Mouse (Mus musculus) cerebellum, postnatal 14 days (tissue): ENCODE measurements at regions not wholly inside any gene's neighbourhood (a gene's known extent, or its start where the extent isn't known, plus 50 kb on each side); places are given as distances from the start of the nearest gene placed in this dataset.

ENCODE experiments used
- DNase-seq, 2 experiments: peaks; one replicate each; pipeline ENCODE4 v3.0.0; 2021; ENCODE audit warnings: mixed read lengths in 2 of 2

DNA sequence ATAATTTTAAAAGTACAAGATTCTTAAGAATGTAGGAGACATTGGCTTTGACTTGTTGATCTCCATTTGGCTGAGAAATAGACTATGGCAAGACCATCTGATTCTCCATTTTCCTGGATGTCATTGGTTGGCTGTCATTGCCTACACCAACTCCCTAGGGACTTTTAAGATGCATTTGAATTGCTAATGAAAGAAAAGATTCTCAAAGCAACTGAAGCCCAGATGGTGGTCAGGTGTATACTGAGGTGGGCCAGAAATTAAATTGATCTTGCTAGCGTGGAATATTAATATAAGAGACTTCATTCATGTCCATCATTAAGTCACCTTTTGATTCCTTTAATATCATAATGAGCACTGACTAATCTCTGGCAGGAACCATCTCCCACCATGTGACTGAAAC lies 686.1 kb upstream of the Ptchd4 start:
- peak; percentile 11 to 50 for DNase-seq

DNA sequence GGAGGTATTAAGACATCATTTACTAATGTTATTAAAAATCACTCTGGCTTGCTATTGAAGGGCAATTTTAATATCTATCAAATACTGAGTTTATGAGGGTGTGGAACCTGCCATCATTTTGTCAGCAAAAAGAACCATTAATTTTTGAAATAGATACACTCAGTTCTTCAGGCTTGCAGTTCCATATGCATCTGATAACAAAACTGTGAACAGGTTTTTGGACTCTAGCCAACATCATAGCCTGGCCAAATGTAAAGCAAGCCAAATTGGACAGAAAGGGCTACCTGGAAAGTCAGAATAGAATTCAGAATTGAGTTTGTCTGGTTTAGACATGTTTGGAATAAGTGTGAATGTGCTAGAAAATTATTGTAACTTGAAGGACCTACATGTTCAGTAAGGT lies 688.2 kb upstream of the Ptchd4 start:
- peak; percentile 85 to 94 for DNase-seq

DNA sequence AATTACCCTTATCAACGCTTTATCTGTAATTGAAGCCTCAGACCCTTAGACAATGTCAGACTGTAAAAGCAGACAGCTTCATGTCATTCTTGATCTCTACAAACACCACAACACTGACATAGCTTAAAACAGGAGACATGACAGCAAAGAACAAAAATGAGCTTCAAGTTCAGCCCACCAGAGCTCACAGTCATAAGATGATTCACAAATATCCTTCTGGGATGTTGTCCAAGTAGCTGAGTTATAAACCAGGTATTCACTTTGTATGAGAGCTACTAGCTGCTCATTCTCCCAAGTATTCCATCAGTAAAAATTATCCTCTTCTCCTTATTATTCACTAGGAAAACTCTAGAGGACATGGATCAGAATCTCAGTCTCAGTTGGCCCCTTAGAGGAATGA lies 659.6 kb upstream of the Cenpq start:
- DNase-seq: no peak
